16 mouse cellular contexts compared by ENCODE assay signal in genomic region chr12:33322547-33322946, GRCm38 (mm10).
A peak's percentile ranks its signal among the peaks of the same experiment; 100 is the strongest.
DNase-seq lines count a peak whose midpoint lies in the region; ATAC-seq and TF ChIP-seq lines count a peak whose summit lies in the region.
"Had no signal": no experiment of that assay in that cellular context is flagged by ENCODE, and none has a peak within 500 bp of the region (broad histone marks: within the 10 kb centered on the region; RNA-seq: fewer than 3 reads in every experiment).

No protein-coding gene starts in this region.

- no peak overlapping the region for H3K4me3 ChIP-seq in hindbrain, postnatal 0 days (ENCODE audit: low read length)
- no peak overlapping the region for H3K4me3 ChIP-seq in hindbrain, embryonic 10.5 days
- H3K4me3 ChIP-seq in midbrain, postnatal 0 days (ENCODE audit: low read depth, low read length), result no peak overlapping the region
- no peak overlapping the region for H3K4me3 ChIP-seq in midbrain, embryonic 14.5 days (replicated peaks; ENCODE audit: low read depth, low read length)
- H3K4me3 ChIP-seq in G1E (ENCODE audit: low read depth, low read length), result no peak overlapping the region
- H3K4me3 ChIP-seq: erythroblast, embryonic 14.5 days; heart, embryonic 10.5 days; myocyte had no signal

- no peak for ATAC-seq in hindbrain, postnatal 0 days
- ATAC-seq in midbrain, postnatal 0 days (ENCODE audit: low FRiP score), result no peak
- ATAC-seq in midbrain, embryonic 14.5 days (ENCODE audit: low FRiP score, low TSS enrichment), result no peak
- no peak for ATAC-seq in G1E (ENCODE audit: extremely low read depth, insufficient number of reproducible peaks, low FRiP score, poor library complexity, severe bottlenecking)
- ATAC-seq: activated CD4-positive, CD25-positive, alpha-beta regulatory T cell, adult 4 months; intestine, embryonic 16.5 days had no signal

- no peaks in the 10 kb centered on the region for H3K27me3 ChIP-seq in hindbrain, postnatal 0 days (ENCODE audit: insufficient read depth, low read length)
- H3K27me3 ChIP-seq in hindbrain, embryonic 10.5 days (ENCODE audit: insufficient read depth, poor library complexity, severe bottlenecking), result no peaks in the 10 kb centered on the region
- H3K27me3 ChIP-seq in midbrain, postnatal 0 days (ENCODE audit: insufficient read depth, low read length), result no peaks in the 10 kb centered on the region
- H3K27me3 ChIP-seq in midbrain, embryonic 14.5 days (ENCODE audit: control insufficient read depth, insufficient read depth, low read length), result no peaks in the 10 kb centered on the region
- no peaks in the 10 kb centered on the region for H3K27me3 ChIP-seq in G1E (ENCODE audit: insufficient read depth, low read length)

- DNase-seq in hindbrain, postnatal 0 days (ENCODE audit: low spot score), result no peak
- no peak for DNase-seq in hindbrain, embryonic 10.5 days (ENCODE audit: low spot score)
- no peak for DNase-seq in midbrain, postnatal 0 days (ENCODE audit: low spot score)
- no peak for DNase-seq in midbrain, embryonic 14.5 days
- DNase-seq in G1E (ENCODE audit: low spot score), result no peak
- peak; percentile 56 for DNase-seq in naive thymus-derived CD4-positive, alpha-beta T cell, adult 2 months (ENCODE audit: low read depth)
- DNase-seq in urinary bladder, postnatal 4 days (ENCODE audit: low spot score in 2 of 2), result no peak
- DNase-seq in ovary, postnatal 14 days (ENCODE audit: low spot score), result no peak
- DNase-seq: cerebellum, adult 8-10 months; heart, postnatal 36 days; thymus, adult 2 months had no signal

- H3K36me3 ChIP-seq in hindbrain, postnatal 0 days (ENCODE audit: insufficient read depth, low read length), result no peaks in the 10 kb centered on the region
- peaks cover 4% of the 10 kb centered on the region; the same call in 1 of the 2 replicates for H3K36me3 ChIP-seq in hindbrain, embryonic 10.5 days
- 0 out of 2 replicates have a peak, but pooled peaks cover 3% of the 10 kb centered on the region for H3K36me3 ChIP-seq in midbrain, postnatal 0 days (ENCODE audit: insufficient read depth, low read length)
- H3K36me3 ChIP-seq in midbrain, embryonic 14.5 days (ENCODE audit: control insufficient read depth, insufficient read depth, low read length), result 0 out of 2 replicates have a peak, but pooled peaks cover 2% of the 10 kb centered on the region
- peaks cover 94% of the 10 kb centered on the region for H3K36me3 ChIP-seq in G1E (replicated peaks)
- H3K36me3 ChIP-seq: heart, embryonic 10.5 days had no signal

- H3K9me3 ChIP-seq in hindbrain, postnatal 0 days (ENCODE audit: low read length), result no peaks in the 10 kb centered on the region
- H3K9me3 ChIP-seq in hindbrain, embryonic 10.5 days, result no peaks in the 10 kb centered on the region
- no peaks in the 10 kb centered on the region for H3K9me3 ChIP-seq in midbrain, postnatal 0 days (ENCODE audit: low read length)
- no peaks in the 10 kb centered on the region for H3K9me3 ChIP-seq in midbrain, embryonic 14.5 days (ENCODE audit: control insufficient read depth, low read length)
- H3K9me3 ChIP-seq in G1E (replicated peaks), result no peaks in the 10 kb centered on the region
- H3K9me3 ChIP-seq: heart, embryonic 10.5 days had no signal

- H3K4me2 ChIP-seq in hindbrain, postnatal 0 days (ENCODE audit: low read depth, low read length), result no peak overlapping the region
- no peak overlapping the region for H3K4me2 ChIP-seq in midbrain, postnatal 0 days (ENCODE audit: low read depth, low read length, poor library complexity, severe bottlenecking)
- H3K4me2 ChIP-seq in midbrain, embryonic 14.5 days (ENCODE audit: low read length), result no peak overlapping the region

- TF ChIP-seq CTCF in hindbrain, postnatal 0 days (IDR thresholded peaks at IDR 0.05; ENCODE audit: low read depth), result peak; percentile 29; the same call in 1 of the 2 replicates
- peak; percentile 27; the same call in 1 of the 2 replicates for TF ChIP-seq CTCF in midbrain, postnatal 0 days (IDR thresholded peaks at IDR 0.05)
- peak; percentile 44; the same call in 1 of the 2 replicates for TF ChIP-seq CTCF in G1E (IDR thresholded peaks at IDR 0.05; ENCODE audit: low read depth, low read length)

- 79% methylated on average over 7 of the region's 7 CpGs for WGBS in hindbrain, postnatal 0 days
- 72% methylated on average over 7 of the region's 7 CpGs for WGBS in hindbrain, embryonic 10.5 days
- 75% methylated on average over 7 of the region's 7 CpGs for WGBS in midbrain, postnatal 0 days
- 75% methylated on average over 7 of the region's 7 CpGs for WGBS in midbrain, embryonic 14.5 days

- H3K4me1 ChIP-seq in hindbrain, postnatal 0 days (ENCODE audit: insufficient read depth, low read length), result no peaks in the 10 kb centered on the region
- no peaks in the 10 kb centered on the region for H3K4me1 ChIP-seq in hindbrain, embryonic 10.5 days (replicated peaks)
- H3K4me1 ChIP-seq in midbrain, postnatal 0 days (ENCODE audit: insufficient read depth, low read length), result no peaks in the 10 kb centered on the region
- H3K4me1 ChIP-seq in midbrain, embryonic 14.5 days (ENCODE audit: control insufficient read depth, insufficient read depth, low read length), result 0 out of 2 replicates have a peak, but pooled peaks cover 3% of the 10 kb centered on the region
- H3K4me1 ChIP-seq in G1E (ENCODE audit: insufficient read depth, low read depth, low read length), result peaks cover 43% of the 10 kb centered on the region

- H3K27ac ChIP-seq in hindbrain, postnatal 0 days, result no peak overlapping the region
- H3K27ac ChIP-seq in hindbrain, embryonic 10.5 days, result no peak overlapping the region
- H3K27ac ChIP-seq in midbrain, postnatal 0 days (ENCODE audit: low read depth, low read length), result no peak overlapping the region
- no peak overlapping the region for H3K27ac ChIP-seq in midbrain, embryonic 14.5 days (replicated peaks; ENCODE audit: low read depth, low read length)
- H3K27ac ChIP-seq: heart, embryonic 10.5 days had no signal

- H3K9ac ChIP-seq in hindbrain, postnatal 0 days (replicated peaks; ENCODE audit: low read length), result no peak overlapping the region
- no peak overlapping the region for H3K9ac ChIP-seq in midbrain, postnatal 0 days (replicated peaks; ENCODE audit: low read length, poor library complexity, severe bottlenecking)
- no peak overlapping the region for H3K9ac ChIP-seq in midbrain, embryonic 14.5 days (replicated peaks; ENCODE audit: low read length)
